Mouse (Mus musculus): ENCODE measurements around the gene Kdsr. TPM values are rescaled to one million over a fixed set of nuclear protein-coding genes. Genes with fewer than 3 reads are reported as not detected.
"Not testable (repeated sequence)": the region's sequence is repeated elsewhere in the genome, so short reads cannot be mapped to it uniquely, and the experiment has no call there.

Gene Kdsr
- polyA plus RNA-seq, 1 experiment from 2014 or later: 3.6 TPM

DNA sequence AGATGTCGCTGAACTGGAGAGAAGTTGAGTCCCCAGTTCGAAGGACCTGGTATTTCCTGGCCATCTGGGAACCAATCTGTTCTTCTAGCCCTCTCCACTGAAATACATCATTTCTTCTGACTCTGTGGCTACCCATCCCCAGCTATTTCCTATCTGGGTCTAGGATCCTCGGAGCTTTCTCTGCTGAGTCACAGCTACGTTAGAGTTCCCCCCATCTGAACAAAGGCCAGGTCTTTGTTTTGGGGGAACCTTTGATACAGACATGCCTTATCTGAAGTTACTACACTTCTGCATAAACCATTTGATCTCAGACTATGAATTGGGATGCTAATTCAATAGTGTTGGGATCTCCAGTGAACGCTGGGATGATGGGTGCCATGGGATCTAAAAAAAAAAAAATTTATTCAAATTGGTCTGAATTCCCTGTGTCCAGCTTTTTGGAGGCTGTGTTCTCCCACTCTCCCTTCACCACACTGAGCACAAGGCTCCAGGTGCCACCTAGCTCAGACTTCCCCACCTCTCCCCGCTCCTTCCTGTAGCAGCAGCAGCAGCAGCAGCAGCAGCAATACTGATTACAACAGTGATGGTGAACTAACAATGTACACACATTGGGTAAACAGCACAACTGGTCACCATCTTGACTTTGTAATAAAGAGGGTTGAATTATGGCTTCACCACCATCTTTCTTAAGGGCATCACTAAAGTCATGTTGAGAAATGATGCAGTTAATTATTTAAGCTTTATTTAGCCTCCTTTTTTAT is 10.8 kb downstream of the Kdsr start:
- Histone ChIP-seq H3K27ac (ENCODE audit: low read length) (no peak overlapping the region), H3K9me3 (replicated peaks; ENCODE audit: control insufficient read depth, low read length) (no peaks in the 10 kb centered on the region), H3K4me2 (ENCODE audit: low read depth, low read length) (no peak overlapping the region), H3K4me3 (ENCODE audit: low read depth, low read length) (no peak overlapping the region), H3K27me3 (ENCODE audit: control insufficient read depth, insufficient read depth, low read depth, low read length) (no peaks in the 10 kb centered on the region), H3K9ac (ENCODE audit: low read depth, low read length) (no peak overlapping the region), H3K36me3 (ENCODE audit: control insufficient read depth, insufficient read depth) (no peaks in the 10 kb centered on the region), H3K4me1 (ENCODE audit: control insufficient read depth, low read depth, low read length) (no peaks in the 10 kb centered on the region)
- no peak for ATAC-seq (ENCODE audit: low read depth)
- 68% methylated on average over 6 of the region's 6 CpGs for WGBS (ENCODE audit: insufficient replicate concordance)

GRCm38 (mm10) chr1:106742980-106743379 is 16.5 kb downstream of the Kdsr start:
- Histone ChIP-seq H3K4me3 (ENCODE audit: low read depth, low read length) (no peak overlapping the region), H3K9me3 (replicated peaks; ENCODE audit: control insufficient read depth, low read length) (no peaks in the 10 kb centered on the region), H3K4me1 (ENCODE audit: control insufficient read depth, low read depth, low read length) (no peaks in the 10 kb centered on the region), H3K4me2 (ENCODE audit: low read depth, low read length) (no peak overlapping the region), H3K9ac (ENCODE audit: low read depth, low read length) (no peak overlapping the region), H3K36me3 (ENCODE audit: control insufficient read depth, insufficient read depth) (no peaks in the 10 kb centered on the region), H3K27me3 (ENCODE audit: control insufficient read depth, insufficient read depth, low read depth, low read length) (no peaks in the 10 kb centered on the region), H3K27ac (ENCODE audit: low read length) (no peak overlapping the region)
- no peak for ATAC-seq (ENCODE audit: low read depth)
- WGBS (ENCODE audit: insufficient replicate concordance): 80% methylated on average over 6 of the region's 6 CpGs

DNA sequence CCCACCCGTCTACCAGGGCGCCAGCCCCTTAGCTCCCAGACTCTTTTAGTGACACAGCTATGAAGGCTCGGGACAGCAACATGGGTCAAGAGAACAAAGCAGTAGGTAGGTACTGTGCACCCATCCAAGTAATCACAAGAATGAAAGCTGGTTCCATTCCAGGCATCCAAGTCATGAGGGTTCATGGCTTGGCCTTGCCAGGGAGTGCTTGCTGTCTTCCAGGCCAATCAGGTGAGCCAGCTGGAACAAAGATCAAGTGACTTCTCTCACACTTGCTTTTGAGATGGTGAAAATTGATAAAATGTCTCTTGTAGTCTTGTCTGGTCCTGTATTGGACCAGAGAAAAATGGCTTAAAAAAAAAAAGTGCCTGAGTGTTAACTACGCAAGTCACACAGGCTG is 18.8 kb downstream of the Kdsr start:
- H3K4me2 ChIP-seq (ENCODE audit: low read depth, low read length): no peak overlapping the region
- 73% methylated on average over 4 of the region's 4 CpGs for WGBS (ENCODE audit: insufficient replicate concordance)
- H3K4me3 ChIP-seq (ENCODE audit: low read depth, low read length): no peak overlapping the region
- H3K27ac ChIP-seq (ENCODE audit: low read length): no peak overlapping the region
- no peaks in the 10 kb centered on the region for H3K9me3 ChIP-seq (replicated peaks; ENCODE audit: control insufficient read depth, low read length)
- H3K4me1 ChIP-seq (ENCODE audit: control insufficient read depth, low read depth, low read length): no peaks in the 10 kb centered on the region
- H3K9ac ChIP-seq (ENCODE audit: low read depth, low read length): no peak overlapping the region
- no peak for ATAC-seq (ENCODE audit: low read depth)
- no peaks in the 10 kb centered on the region for H3K27me3 ChIP-seq (ENCODE audit: control insufficient read depth, insufficient read depth, low read depth, low read length)
- no peaks in the 10 kb centered on the region for H3K36me3 ChIP-seq (ENCODE audit: control insufficient read depth, insufficient read depth)

DNA sequence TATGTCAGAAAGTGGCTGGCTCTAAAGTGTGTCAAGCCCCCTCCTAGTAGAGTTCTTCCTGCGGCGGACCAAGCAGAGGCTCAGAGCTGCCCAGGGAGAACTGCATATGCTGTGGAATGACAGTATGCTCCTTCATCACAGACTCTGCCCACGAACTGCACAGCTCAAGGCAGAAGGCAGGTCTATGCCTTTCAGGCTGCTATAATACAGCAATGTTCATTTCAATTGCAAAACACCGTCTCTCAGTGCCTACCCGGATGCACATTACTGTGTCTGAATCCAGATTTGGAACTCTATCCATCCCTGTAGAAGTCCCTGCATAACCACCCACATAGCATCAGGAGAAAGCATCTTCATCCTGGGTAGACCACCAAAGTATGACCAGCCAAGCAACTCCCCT is 19.7 kb downstream of the Kdsr start:
- WGBS (ENCODE audit: insufficient replicate concordance): 82% methylated on average over 5 of the region's 5 CpGs

GRCm38 (mm10) chr1:106738092-106738491 is 21.4 kb downstream of the Kdsr start:
- Histone ChIP-seq H3K4me1 (ENCODE audit: control insufficient read depth, low read depth, low read length) (no peaks in the 10 kb centered on the region), H3K27me3 (ENCODE audit: control insufficient read depth, insufficient read depth, low read depth, low read length) (no peaks in the 10 kb centered on the region), H3K9me3 (replicated peaks; ENCODE audit: control insufficient read depth, low read length) (no peaks in the 10 kb centered on the region), H3K9ac (ENCODE audit: low read depth, low read length) (no peak overlapping the region), H3K36me3 (ENCODE audit: control insufficient read depth, insufficient read depth) (no peaks in the 10 kb centered on the region), H3K4me2 (ENCODE audit: low read depth, low read length) (no peak overlapping the region), H3K4me3 (ENCODE audit: low read depth, low read length) (no peak overlapping the region), H3K27ac (ENCODE audit: low read length) (no peak overlapping the region)
- ATAC-seq (ENCODE audit: low read depth): no peak
- WGBS (ENCODE audit: insufficient replicate concordance): 69% methylated on average over 3 of the region's 3 CpGs

More for the DNA sequence above, 19.7 kb downstream of the Kdsr start:
- Histone ChIP-seq H3K27me3 (ENCODE audit: control insufficient read depth, insufficient read depth, low read depth, low read length) (no peaks in the 10 kb centered on the region), H3K9me3 (replicated peaks; ENCODE audit: control insufficient read depth, low read length) (no peaks in the 10 kb centered on the region), H3K27ac (ENCODE audit: low read length) (no peak overlapping the region), H3K4me1 (ENCODE audit: control insufficient read depth, low read depth, low read length) (no peaks in the 10 kb centered on the region), H3K9ac (ENCODE audit: low read depth, low read length) (no peak overlapping the region), H3K4me2 (ENCODE audit: low read depth, low read length) (no peak overlapping the region), H3K36me3 (ENCODE audit: control insufficient read depth, insufficient read depth) (no peaks in the 10 kb centered on the region), H3K4me3 (ENCODE audit: low read depth, low read length) (no peak overlapping the region)
- ATAC-seq (ENCODE audit: low read depth): no peak

DNA sequence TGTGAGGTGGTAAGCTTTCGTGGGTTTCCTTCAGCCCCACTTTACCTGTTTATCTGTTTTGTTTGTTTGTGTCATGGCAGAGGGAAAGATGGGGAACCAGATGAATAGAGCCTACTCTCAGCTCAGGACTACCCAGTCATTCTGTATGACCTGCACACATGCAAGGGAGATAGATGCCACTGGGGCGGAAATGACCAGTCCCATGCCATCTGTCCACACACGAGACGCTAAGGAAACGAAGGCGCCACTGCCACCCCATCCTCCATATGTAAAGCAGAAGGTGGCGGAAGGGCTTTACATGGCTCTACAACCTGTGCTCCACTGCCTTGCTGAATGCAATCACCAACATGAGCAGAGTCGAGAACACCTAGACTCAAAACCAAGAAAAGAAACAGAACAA is 23.3 kb downstream of the Kdsr start:
- no peaks in the 10 kb centered on the region for H3K36me3 ChIP-seq (ENCODE audit: control insufficient read depth, insufficient read depth)
- H3K4me2 ChIP-seq (ENCODE audit: low read depth, low read length): no peak overlapping the region
- H3K9ac ChIP-seq (ENCODE audit: low read depth, low read length): no peak overlapping the region
- H3K27ac ChIP-seq (ENCODE audit: low read length): no peak overlapping the region
- ATAC-seq (ENCODE audit: low read depth): no peak
- H3K9me3 ChIP-seq (replicated peaks; ENCODE audit: control insufficient read depth, low read length): no peaks in the 10 kb centered on the region
- no peaks in the 10 kb centered on the region for H3K27me3 ChIP-seq (ENCODE audit: control insufficient read depth, insufficient read depth, low read depth, low read length)
- no peak overlapping the region for H3K4me3 ChIP-seq (ENCODE audit: low read depth, low read length)
- WGBS (ENCODE audit: insufficient replicate concordance): 83% methylated on average over 8 of the region's 8 CpGs
- no peaks in the 10 kb centered on the region for H3K4me1 ChIP-seq (ENCODE audit: control insufficient read depth, low read depth, low read length)

DNA sequence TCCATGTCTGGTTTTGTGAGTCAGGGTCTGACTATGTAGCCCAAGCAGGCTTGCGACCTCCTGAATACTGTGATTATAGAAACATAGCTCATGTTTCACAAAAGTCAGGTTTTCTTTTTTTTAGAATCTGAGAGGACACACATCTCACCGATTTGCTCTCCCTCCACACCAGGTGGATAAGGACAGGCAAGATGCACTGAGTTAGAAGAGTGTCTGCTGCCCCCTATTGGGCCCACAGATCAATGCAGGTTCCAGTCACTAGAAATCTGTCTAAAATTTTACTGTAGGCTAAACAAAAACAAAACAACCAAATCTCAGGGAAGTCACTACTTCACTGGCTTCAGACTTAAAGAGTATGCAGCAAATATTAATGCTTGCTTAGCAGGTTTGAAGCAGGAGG is 23.9 kb downstream of the Kdsr start:
- no peaks in the 10 kb centered on the region for H3K27me3 ChIP-seq (ENCODE audit: control insufficient read depth, insufficient read depth, low read depth, low read length)
- no peak overlapping the region for H3K4me2 ChIP-seq (ENCODE audit: low read depth, low read length)
- H3K27ac ChIP-seq (ENCODE audit: low read length): no peak overlapping the region
- ATAC-seq (ENCODE audit: low read depth): no peak
- H3K9ac ChIP-seq (ENCODE audit: low read depth, low read length): no peak overlapping the region
- 65% methylated on average over 2 of the region's 2 CpGs for WGBS (ENCODE audit: insufficient replicate concordance)
- H3K4me1 ChIP-seq (ENCODE audit: control insufficient read depth, low read depth, low read length): no peaks in the 10 kb centered on the region
- H3K36me3 ChIP-seq (ENCODE audit: control insufficient read depth, insufficient read depth): no peaks in the 10 kb centered on the region
- H3K9me3 ChIP-seq (replicated peaks; ENCODE audit: control insufficient read depth, low read length): no peaks in the 10 kb centered on the region
- H3K4me3 ChIP-seq (ENCODE audit: low read depth, low read length): no peak overlapping the region

DNA sequence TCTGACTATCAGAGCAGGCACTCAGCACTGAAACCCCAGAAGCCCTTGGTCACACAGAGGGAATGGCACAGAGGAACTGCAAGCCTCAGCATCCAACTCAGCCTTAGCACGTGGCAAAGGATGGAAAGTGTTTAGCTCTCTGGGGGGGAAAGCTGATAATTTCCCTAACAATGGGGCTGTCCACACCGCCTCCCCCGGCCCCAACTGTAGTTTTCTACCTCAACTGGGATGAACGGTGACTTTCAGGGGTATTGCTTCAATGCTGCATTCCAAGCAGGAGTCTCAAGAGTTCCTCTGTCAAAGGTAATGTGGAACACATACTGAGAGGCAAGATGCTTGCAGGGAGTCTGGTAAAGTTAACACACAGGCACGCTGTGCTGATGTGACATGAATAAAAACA is 37.5 kb downstream of the Kdsr start:
- Histone ChIP-seq H3K36me3 (ENCODE audit: control insufficient read depth, insufficient read depth) (no peaks in the 10 kb centered on the region), H3K9me3 (replicated peaks; ENCODE audit: control insufficient read depth, low read length) (no peaks in the 10 kb centered on the region), H3K4me1 (ENCODE audit: control insufficient read depth, low read depth, low read length) (no peaks in the 10 kb centered on the region), H3K27ac (ENCODE audit: low read length) (no peak overlapping the region), H3K27me3 (ENCODE audit: control insufficient read depth, insufficient read depth, low read depth, low read length) (no peaks in the 10 kb centered on the region), H3K9ac (ENCODE audit: low read depth, low read length) (no peak overlapping the region), H3K4me3 (ENCODE audit: low read depth, low read length) (no peak overlapping the region), H3K4me2 (ENCODE audit: low read depth, low read length) (no peak overlapping the region)
- WGBS (ENCODE audit: insufficient replicate concordance): 64% methylated on average over 5 of the region's 5 CpGs
- ATAC-seq (ENCODE audit: low read depth): no peak

GRCm38 (mm10) chr1:106717736-106718135 is 41.8 kb downstream of the Kdsr start:
- 52% methylated on average over 7 of the region's 7 CpGs for WGBS (ENCODE audit: insufficient replicate concordance)
- not testable (repeated sequence) for H3K4me3 ChIP-seq (ENCODE audit: low read depth, low read length); H3K4me1 ChIP-seq (ENCODE audit: control insufficient read depth, low read depth, low read length); H3K9me3 ChIP-seq (replicated peaks; ENCODE audit: control insufficient read depth, low read length); H3K4me2 ChIP-seq (ENCODE audit: low read depth, low read length); H3K9ac ChIP-seq (ENCODE audit: low read depth, low read length); H3K36me3 ChIP-seq (ENCODE audit: control insufficient read depth, insufficient read depth); H3K27ac ChIP-seq (ENCODE audit: low read length); ATAC-seq (ENCODE audit: low read depth)
- peaks cover 20% of the 10 kb centered on the region for H3K27me3 ChIP-seq (ENCODE audit: control insufficient read depth, insufficient read depth, low read depth, low read length)

Data from liver, embryonic 16.5 days (tissue).